Mouse (Mus musculus) common myeloid progenitor, adult 5-6 weeks (primary cell): ENCODE measurements around the gene Gm28043. TPM values are rescaled to one million over a fixed set of nuclear protein-coding genes. Genes with fewer than 3 reads are reported as not detected.
"Not testable (repeated sequence)": the region's sequence is repeated elsewhere in the genome, so short reads cannot be mapped to it uniquely, and the experiment has no call there.

Source experiments
- ATAC-seq: replicated peaks from 2 replicates; pipeline ENCODE4 v1.8.0; 2016; ENCODE audit warnings: low read depth, mild to moderate bottlenecking, moderate TSS enrichment, inconsistent platforms; ENCODE audit not compliant: poor library complexity, severe bottlenecking
- total RNA-seq: library from RNA; stranded (forward); fragments of 200-1000, 187-1606 nt; gene quantifications from 2 replicates; pipeline ENCODE4 v1.2.3, GENCODE M21; 2017

Gene Gm28043
- total RNA-seq, 1 experiment from 2014 or later = 3.7 TPM

DNA sequence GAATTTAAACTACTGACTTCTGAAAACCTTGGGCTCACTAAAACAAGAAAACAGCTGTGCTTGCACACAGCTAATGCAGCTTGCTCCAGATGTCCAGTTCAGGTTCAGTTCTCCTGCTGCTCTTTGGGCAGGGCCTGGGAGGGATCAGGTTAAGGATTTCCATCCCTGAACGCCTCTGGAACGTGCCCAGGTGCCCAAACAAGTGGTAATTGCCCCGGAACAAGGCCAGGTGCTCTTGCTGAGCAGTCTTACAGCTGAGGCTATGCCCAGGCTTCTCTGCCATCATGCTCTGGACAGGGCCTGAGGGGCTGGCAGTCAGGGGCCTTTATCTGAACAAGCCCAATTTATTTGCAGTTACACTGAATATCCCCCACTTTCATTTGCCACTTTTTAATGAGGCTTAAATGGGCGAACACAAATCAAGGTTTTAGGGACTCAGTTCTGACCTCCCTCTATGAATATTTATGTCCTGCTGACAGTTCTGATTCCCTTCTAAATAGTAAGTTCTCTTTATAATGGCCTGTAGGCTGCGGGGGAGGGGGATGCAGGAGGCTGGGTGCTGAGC lies 92.4 kb downstream of the Gm28043 start:
- no peak for ATAC-seq

DNA sequence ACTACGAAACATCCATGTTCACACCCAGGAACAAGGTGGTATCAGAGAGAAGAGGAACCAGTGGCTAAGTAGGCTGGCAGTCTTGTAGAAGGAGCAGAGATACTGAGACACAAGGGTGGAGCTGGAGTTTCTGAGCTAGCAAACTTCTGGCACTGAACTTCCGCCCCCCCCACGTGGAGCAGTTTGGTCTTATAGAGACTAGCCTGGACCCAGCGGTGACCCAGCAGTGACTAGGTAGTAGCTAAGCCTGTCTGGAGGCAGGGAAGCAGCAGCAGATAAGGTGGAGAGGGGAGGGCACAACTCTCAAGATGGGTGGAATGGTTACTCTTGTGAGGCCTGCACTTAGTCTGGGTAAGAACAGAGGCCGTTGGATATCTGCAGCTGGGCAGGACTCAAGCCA lies 94.1 kb downstream of the Gm28043 start:
- peak; percentile 23 for ATAC-seq

DNA sequence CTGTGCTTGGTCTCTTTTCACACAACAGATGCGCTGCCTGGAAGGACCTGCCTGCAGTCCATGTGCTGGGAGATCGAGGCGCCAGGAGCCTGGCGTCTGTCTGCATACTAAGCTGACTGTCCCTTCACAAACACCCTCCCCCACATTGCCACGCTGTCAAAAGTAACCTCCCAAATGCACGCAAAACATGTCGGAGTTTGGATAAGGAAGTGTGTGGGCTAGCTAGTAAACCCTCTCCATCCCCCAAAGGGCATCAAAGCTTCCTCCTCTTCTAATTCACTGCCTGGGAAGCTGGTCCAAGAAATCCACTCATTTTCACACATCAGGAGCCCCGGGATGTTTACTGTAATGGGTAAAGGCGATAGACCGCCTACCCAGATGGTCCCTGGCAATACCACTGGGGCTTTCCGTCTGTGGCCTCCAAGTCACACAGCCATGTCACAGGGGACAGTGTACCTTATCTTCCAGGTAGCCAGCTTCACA lies 95.9 kb downstream of the Gm28043 start:
- ATAC-seq = no peak

DNA sequence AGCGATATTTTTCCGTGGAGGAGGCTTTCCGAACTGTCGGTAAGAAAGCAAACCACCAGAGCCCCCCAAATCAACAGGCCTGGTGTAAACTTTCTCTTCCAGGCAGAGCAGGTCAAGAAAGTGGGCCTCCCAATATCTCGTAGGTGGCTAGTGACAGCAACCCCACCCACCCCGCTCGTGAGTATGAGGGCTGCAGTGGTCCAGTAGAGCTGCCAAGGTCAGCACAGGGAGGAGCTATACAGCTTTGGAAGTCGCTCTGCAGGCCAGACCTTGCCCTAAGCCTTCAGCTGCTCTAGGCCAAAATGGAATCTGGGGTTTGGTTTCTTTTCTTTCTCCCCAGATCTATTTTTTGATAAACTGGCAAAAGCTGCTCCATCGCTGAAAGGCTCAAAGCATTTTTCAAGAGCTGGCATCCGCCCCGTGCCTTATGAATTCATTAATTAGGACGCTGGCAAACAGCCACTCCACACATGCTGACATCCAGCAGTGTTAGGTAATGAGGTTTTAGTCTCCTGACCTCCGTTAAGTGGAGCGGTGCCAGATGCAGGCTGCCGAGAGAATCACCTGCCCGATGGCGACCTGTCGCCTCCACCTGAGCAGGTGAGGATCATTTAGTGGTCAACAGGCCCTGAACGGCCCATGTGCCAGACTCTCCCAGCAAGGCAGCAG lies 96.5 kb downstream of the Gm28043 start:
- ATAC-seq = no peak

DNA sequence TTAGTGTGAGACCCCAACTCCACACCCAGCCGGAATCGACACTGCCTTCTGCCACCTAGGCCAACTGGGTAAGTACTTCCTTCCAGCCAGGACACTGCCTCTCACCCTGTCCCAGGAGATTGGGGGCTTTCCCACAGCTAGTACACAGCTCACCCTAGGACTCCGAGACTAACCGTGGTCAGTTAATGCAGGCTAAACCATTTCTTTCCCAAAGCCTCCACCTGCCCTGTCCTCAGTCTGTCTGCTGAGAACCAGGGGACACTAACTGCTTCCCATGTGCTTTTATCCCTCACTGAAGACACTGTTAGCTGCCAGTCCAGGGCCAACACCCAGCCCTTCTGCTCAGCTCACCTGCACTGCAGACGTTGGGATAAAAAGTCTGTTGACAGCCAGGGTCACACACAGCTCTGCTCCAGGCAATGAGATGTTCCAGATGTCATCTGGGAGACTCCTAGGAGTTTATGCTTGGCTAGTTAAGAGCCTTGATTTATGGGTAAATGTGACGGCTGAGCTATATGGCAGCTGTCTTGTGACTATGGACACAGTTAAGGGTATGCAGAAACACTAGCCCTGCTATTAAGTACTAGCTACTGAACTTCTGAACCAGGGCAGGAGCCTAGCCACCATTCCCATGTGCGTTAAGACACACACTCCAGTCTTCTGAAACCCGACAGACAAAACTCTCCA lies 97.2 kb downstream of the Gm28043 start:
- ATAC-seq = no peak

DNA sequence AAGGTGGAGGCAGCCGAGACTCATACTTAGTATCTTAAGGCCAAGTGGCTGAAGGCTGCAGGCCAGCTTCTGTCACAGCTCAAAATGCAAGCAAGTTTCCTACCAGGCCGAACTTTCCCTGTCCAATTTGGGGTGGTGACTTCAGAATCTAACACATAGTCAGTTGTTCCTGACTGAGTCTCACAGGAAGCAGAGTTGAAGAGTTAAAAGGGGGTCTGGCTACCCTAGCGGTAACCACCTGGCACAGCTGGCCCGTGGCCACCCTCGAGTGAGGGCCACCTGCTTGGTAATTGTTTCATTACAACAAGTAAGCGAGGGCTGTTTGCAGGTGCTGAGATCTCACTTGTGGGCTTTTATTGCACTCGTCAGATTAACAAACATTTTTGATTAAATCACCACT lies 97.9 kb downstream of the Gm28043 start:
- no peak for ATAC-seq

DNA sequence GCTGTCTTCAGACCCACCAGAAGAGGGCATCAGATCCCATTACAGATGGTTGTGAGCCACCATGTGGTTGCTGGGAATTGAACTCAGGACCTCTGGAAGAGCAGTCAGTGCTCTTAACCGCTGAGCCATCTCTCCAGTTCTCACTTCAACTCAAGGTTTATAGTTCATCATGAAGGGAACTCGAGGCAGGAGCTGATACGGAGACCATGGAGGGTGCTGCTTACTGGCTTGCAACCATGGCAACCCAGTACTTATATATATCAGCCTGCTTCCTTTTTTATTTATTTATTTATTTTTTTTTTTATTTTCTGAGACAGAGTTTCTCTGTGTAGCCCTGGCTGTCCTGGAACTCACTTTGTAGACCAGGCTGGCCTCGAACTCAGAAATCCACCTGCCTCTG lies 99.1 kb downstream of the Gm28043 start:
- not testable (repeated sequence) for ATAC-seq

DNA sequence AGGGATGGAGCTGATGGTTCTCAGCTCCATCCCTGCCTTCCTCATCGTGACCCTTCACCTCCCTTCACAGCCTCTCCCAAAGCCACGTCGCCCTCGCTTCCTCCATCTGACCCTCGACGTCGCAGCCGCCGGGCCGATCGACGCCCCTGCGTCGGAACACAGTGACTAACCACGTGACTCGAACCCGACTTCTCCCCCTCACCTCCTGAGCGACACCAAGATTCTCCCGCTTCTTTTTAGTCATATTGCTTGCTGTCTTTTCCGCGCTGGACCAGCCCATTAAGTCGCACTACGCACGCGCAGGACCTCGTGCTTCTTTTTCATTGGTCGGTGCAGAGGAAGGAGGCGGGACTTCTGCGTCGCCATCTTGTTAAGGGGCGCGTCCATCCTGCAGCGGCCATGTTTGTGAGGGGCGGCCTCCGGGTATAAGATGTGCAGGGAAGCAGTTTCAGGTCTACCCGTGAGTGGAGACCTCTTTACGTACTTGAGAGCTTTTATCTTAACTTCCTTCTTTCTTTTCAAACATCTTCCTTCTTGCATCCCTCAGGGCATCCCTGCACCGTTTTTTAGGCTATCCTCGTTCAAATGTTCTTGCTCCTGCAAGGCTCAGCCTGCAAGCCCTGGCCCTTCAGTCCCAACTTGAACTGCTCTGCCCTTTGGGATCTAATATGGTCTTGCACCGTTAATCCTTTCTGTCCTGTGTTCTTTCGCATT lies 102.2 kb downstream of the Gm28043 start, which contains the start of gene Ccdc167:
Ccdc167 (minus strand) TSS at position 313 of the 714 bp plus-strand sequence.
- peak; percentile 99 for ATAC-seq

DNA sequence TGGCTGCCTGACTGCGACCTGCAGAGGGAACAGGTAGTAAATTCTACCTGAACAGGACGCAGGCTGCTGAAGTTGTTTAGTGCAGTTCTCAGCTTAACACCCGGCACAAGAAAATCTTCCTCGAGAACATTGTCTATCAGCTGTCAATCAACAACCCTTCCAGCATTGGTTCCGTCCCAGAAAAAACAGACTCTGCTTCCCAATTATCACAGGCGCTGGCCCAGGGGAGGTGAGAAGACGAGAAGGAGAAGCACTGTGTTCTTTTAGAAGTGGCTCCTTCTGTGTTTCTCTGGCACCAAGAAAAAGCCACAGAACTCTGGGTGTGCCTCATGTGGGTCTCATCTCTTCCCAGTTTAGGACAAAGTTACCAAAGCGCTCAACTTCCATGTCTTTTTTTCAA lies 104.0 kb downstream of the Gm28043 start:
- ATAC-seq = no peak

DNA sequence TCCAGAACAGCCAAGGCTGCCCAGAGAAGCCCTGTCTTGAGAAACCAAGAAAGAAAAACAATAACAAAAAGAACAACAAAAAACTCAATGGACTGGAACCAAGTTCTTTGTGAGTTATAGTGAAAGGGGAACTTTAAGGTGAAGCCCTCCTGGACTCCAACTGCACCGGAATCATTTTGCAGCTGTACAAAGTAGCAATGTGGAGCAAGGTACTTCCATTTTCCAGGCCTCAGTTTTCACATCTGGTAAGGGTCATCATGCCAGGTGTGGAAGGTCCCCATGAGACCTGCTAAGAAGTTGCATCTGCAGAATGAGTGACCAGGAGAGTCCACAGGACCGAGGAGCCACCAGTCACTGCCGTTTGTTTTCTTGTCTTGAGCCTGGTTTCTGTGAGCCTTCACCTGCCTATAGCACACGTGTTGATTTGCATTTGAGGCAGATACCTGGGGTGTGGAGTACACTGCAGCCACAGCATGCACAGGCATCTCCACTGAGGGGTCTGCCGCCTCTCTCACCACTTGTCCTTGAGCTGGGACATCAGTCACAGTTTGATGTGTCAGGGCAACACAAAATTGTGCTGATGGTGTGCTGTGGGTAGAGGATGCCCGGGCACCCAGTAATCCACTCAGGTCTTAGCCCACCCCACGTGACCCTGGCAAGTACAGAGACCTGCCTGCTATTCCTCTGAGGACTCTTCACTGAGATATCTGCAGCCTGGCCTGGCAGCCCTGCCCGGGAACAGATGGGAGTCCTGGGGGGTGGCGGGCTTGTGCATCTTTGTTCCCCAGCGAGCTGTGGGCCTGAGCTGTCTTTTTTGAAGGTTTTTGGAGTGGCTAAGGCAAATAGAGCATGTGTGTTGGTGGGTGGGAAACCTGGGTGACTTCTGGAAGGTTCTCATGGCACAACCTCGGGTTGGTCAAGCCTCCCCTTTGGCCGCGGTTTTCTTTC lies 105.2 kb downstream of the Gm28043 start:
- no peak for ATAC-seq

DNA sequence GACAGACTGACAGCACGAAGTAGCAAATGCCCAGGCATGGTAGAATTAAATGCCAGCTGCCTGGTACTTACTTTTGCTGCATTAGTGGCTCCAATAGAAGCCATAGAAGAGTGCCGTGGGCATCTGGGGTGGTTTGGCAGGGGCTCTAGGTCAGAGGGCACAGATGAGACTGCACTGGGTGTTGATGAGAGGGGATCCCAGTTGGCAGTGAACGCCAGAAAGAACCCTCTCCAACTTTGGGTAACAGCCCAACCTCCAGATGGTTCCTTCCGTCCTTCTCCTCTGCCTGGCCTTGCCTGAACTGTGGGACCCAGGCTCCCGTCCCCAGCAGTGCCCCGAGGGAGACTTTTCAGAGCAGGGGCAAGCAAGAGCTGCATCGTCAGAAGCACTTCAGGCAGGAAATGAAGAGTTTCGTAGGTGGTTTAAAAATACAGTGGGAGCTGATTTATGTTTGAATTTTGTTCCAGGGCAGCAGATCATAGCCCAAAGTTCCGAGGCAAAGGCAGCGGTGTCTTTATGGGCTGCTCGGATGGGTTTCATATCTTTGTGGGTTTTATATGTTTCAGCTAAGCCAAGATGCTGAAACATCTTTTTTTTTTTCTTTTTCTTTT lies 106.2 kb downstream of the Gm28043 start:
- ATAC-seq = no peak

DNA sequence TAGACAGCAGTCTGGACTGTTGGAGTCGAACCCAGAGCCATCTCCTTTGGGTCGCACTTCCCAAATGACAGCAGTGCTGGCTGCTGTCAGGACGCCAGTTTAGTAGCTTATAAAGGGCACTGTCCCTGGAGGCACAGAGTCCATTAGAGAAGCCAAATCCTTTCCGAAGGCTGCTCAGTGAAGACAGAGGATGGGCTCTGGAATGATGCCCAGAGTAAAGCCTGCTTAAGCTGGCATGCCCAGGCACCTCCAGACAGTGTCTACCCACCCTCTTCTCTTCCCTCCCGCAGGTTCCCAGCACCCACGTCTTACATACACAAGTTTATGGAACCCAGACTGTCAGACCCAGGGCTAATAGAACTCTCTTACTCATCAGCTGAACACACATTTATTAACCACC lies 109.9 kb downstream of the Gm28043 start:
- ATAC-seq = no peak

DNA sequence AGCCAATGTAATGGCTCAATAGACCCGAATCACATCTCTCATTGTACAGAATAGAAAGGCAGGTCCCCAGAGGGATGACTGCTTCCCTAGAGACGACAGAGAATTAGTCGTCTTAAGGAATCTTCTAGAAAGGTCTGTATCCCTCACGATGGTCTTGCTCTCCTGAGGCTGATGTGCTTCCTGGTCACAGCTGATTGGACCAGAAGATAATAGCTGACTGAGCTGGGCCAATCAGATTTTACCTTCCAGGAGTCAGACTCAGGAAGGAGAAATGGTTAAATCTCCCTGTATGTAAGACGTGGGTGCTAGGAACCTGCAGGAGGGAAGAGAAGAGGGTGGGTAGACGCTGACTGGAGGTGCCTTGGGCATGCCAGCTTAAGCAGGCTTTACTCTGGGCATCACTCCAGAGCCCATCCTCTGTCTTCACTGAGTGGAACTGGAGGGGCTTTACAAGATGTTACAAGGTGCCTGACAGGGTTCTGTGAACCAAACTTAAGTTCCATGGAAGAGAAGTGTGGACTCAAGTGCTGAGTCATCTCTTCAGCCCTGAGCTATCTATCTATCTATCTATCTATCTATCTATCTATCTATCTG lies 110.4 kb downstream of the Gm28043 start:
- no peak for ATAC-seq

DNA sequence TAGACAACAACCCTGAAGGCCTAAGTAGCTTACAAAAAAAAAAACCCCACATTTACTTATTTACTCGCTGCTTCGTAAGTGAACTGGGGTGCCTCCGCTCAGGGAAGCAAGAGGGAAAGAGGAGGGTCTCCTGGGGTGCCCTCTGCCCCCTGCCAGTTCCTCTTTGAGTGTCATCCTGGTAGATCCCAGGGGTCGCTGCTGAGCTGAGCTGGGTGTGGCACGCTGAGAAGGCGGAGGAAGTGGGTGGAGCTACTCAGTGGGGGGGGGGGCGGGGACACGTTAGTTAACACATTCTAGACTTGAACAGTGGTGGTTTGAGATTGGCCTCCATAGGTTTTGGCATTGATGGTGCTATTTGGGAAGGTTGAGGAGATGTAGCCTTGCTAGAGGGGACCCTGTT lies 113.4 kb downstream of the Gm28043 start:
- peak; percentile 60; the same call in 1 of the 2 replicates for ATAC-seq

DNA sequence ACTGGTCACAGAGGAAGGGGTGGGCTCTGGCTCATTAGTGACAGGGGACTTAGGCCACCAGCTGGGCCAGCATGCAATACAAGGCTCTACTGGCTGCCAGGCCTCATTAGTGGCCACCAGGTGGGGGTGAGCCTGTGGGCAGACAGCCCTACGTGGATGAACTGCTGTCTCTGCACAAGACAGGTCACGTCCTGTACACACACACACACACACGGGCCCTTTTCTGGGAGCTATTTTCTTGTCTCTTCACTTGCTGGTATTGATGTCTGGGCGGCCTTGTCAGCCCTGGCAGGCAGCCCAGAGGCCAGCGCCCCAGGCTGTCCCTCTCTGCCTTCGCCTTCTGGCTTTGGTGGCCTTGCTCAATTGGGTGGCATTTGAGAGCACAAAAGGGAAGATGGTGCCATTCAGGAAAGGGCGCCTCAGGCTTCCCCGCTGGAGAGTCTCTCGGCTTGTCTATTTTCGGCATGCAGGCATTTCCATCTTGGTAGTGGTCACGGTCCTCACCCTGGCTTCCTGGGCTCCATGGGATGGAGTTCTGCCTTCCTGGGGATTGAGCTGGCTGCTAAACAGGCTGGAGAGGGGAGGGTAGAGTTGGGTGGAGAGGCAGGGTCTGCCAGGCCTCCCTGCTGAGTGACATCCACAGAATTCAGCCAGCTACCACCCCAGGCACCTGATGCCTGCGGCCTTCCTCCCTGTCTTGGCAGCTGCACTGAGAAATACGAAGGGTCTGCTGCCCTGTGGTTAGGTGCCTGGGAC lies 116.0 kb downstream of the Gm28043 start:
- 0 out of 2 replicates have a peak, but pooled peaks have one; percentile 11 for ATAC-seq

DNA sequence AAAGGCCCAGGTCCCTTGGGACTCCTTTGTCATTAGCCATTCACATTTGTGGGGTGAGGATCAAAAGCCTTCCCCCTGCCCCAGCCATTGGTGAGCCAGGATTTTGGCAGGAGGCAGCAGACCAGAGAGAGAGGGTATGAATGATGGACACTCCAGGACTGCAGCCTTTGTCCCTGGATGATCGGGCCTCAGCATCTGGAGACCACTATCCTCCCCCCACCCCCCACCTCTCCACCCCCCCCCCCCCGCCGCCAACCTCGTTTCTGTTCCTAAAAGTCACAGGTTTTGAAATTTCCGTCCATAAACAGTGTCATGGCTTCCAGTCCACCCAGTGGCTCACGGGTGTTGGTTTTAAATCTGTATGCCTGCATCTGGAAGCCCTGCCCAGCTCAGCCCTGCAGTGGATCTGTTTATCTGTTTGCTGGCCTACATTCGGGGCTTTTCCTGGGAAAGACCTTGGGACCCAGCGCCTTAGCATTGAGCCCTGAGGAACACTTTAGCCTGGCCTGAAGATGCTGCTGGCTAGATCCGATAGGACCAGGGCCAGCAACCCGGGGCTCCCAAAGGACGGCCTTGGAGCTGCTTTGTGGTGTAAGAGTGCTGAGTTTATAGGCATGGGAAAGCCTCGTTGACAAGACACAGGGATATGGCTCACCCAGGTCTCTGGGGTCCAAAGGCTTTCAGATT lies 116.7 kb downstream of the Gm28043 start:
- no peak for ATAC-seq

DNA sequence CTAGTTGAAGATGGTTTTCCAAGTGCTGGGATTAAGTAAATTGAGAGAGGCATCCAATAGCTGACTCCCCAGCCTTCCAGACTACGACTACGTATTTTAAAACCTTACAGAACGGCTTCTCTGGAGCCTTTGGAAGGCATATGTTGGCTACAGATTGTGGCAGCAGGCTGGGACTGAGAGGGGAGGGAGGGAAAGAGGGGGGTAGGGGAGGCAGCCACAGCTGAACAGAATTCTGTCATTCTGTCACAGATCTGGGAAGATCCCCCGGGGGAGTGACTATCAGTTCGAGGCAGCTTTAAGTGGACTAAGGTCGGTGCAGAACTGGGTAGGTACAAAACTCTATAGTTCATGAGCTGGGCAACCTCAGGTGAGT lies 117.3 kb downstream of the Gm28043 start:
- ATAC-seq = no peak

DNA sequence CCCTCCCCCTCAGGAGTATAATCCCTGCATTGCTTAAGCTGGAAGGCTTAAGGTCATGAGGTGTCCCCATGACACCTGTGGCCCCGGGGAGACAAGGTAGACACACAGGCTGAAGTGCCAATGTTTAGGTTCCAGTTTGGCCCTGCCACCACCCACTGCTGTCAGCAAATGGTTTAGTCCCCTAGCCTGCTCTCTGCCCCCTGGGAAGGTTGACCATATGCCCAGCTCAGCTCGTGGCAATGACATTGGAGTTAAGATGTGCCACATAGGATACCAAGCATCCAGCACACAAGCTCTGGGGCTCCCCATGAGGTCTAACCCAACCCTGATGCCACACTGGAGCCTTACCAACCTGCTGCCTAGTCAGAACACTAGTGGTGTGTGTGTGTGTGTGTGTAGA lies 117.8 kb downstream of the Gm28043 start:
- ATAC-seq = no peak
